Mouse (Mus musculus): ENCODE data around the gene Mrps24. TPM values are rescaled to one million over a fixed set of nuclear protein-coding genes. Genes with fewer than 3 reads are reported as not detected.

Mrps24 gene
- total RNA-seq, 4 experiments from 2014 or later, result 98.9 to 119 (median 108) TPM

- DNase-seq (ENCODE audit: low spot score in 2 of 2), result no peak
Measured at GRCm38 (mm10) chr11:5706874-5707529, 8.5 kb downstream of the Mrps24 start.

DNA sequence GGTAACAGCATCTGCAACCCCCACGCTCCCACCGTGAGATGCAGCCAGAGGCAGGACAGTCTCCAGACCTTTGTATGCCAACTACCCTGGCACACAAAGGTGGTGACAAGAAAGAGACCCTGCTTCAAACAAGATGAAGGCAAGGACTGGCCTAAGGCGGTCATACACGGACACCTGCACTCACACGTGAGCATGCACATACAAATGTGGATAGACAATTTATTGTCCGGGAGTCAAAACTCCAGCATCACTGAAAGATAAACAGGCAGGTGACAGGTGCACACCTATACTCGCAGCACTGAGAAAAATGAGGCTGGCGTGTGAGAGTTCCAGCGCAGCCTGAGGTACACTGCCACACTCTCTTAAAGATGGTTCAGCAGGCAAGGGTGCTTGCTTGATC is 9.5 kb downstream of the Mrps24 start:
- DNase-seq (ENCODE audit: low spot score in 2 of 2), result no peak

DNA sequence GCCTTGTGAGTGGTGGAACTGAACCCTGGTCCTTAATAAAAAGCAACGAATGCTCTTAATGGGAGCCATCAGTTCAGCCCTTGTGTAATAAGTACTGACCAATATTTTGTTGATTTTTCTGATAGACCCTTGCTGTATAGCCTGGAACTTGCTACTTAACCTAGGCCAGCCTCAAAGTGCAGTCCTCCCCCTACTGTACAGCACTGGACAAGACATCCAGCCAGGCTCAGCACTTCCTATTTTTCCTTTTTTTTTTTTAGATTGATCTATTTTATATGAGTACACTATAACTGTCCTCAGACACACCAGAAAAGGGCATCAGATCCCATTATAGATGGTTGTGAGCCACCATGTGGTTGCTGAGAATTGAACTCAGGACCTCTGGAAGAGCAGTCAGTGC is 12.1 kb downstream of the Mrps24 start:
- no peak for DNase-seq (ENCODE audit: low spot score in 2 of 2)

DNA sequence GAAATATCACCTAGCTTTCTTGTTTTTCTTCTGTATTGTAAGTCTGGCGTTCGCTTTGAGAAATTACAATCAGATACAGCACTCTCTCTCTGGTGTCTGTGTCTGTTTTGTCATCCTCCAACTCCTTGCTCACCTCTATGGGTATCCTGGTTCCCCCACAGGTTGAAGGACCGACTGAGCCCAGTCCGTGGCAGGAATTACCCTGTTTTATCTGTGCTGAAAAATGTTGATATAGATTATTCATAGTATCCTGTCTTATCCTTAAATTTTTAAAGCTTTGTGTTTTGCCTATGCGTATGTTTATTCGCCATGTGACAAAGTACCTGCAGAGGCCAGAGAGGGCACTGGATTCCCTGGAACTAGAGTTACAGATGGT is 12.5 kb downstream of the Mrps24 start:
- no peak for DNase-seq (ENCODE audit: low spot score in 2 of 2)

DNA sequence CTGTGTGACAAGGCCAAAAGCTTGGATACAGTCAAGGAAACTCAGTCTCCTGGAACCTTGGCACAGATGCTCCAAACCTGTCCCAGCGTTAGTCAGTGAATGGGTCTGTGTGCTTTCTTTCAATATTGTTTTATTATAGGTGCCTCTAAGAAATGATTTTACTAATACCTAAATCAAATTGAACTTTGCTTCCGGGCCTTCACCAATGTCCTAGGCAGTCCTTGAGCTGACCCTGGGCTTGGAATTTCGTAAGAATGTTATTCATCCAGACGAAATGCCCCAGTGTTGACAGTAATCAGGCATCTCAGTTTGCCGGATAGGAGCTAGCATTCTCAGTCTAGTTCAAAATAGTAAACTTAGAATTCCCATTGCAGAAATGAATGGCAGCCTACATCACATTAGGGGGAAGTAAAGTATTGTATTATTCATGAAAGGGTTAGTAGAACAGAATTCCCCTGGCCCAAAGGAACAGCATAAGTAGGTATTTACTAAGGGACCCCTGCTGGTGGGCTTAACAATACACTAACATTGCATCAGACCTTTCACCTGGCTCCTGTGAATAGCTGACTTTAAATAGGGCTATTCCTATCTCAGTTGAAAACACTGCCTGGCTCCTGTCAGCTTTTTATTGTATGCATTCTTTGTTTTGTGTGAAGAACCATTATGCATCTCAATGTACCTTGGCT is 13.1 kb downstream of the Mrps24 start:
- no peak for DNase-seq (ENCODE audit: low spot score in 2 of 2)

DNA sequence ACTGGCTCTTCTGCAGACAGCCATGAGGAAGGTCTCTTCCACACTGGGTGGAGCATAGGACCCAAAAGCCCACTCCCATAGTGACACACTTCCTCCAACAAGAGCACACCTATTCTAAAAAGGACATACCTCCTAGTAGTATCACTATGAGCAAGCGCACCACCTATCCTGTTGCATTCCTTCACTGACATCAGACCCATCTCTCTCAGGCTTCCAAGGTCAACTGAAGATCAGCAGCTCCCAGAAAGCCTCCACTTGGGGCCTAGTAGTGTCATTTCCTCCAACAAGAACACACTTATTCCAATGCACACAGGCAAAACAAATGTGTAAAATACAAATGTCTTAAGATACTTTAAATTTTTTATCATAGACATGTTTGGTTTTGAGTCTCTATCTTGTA is 13.7 kb downstream of the Mrps24 start:
- no peak for DNase-seq (ENCODE audit: low spot score in 2 of 2)

DNA sequence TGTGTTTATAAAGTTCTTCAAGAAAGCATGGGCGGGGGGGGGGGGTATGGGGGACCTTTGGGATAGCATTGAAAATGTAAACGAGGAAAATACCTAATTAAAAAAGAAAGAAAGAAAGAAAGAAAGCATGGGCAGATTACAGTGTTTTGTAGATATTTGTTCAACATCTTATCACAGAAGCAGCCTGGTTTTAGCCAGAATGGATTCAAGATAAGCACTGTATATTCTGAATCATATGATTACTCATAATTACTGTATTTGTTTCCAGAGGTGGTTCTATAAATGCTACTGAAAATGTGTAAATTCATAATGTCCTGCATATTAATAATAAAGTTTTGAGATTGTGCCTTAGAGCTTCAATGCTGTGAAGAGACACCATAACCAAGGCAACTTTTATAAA is 14.2 kb downstream of the Mrps24 start:
- no peak for DNase-seq (ENCODE audit: low spot score in 2 of 2)

DNA sequence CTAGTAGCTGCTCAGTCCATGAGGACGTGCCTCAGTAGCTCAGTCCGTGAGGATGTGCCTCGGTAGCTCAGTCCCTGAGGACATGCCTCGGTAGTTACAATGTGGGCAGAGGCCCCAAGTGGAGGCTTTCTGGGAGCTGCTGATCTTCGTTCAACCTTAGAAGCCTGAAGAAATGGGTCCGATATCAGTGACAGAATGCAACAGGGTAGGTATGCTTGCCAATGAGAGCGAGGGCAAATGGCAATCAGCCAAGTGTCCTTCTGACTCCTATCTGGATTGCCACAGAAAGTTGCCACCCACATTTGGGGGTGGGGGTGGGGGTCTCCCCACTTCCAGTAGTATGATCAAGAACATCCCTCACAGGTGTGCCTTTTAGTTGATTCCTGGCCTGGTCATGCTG is 14.7 kb downstream of the Mrps24 start:
- no peak for DNase-seq (ENCODE audit: low spot score in 2 of 2)

DNA sequence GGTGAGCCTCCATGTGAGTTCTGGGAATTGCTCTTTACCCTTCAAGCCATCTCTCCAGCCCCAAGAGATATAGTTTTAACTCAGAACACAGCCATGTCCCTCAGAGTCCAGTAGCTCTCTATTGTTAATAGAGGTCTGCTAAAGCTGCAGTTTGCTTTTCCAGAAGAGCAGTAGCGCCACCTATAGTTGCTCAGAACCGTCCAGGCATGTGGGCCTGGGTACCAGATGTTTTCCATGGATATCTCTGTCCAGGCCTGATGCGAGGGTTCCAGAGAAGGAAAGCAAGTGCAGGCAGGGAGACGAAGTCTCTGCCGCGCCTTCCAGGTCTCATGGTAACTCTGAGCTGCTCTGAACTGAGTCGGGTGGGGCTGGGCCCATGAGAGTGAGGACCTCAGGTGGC is 23.7 kb downstream of the Mrps24 start:
- DNase-seq (ENCODE audit: low spot score in 2 of 2), result no peak

GRCm38 (mm10) chr11:5684283-5684682 is 31.2 kb downstream of the Mrps24 start:
- no peak for DNase-seq (ENCODE audit: low spot score in 2 of 2)

GRCm38 (mm10) chr11:5682541-5682940 is 32.9 kb downstream of the Mrps24 start:
- no peak for DNase-seq (ENCODE audit: low spot score in 2 of 2)

Other genes starting within 250 kb of the Mrps24 start
- gene Xbp1, start 195.0 kb downstream of the Mrps24 start, total RNA-seq (2022), result 100 to 1,000 TPM in 1 of 4 experiments, 10 to 100 TPM in 3; 57.4 to 110 (median 72.7) TPM
- gene Ccdc117, start 173.5 kb downstream of the Mrps24 start, total RNA-seq (2022), result 10 to 100 TPM; 19.2 to 27.7 (median 24.0) TPM
- gene Ankrd36, start 146.0 kb downstream of the Mrps24 start, total RNA-seq (2022), result not detected
- 10 to 100 TPM; 46.2 to 52.2 (median 48.2) TPM for gene Urgcp, start 46.7 kb upstream of the Mrps24 start, total RNA-seq (2022)
- gene Dbnl, start 72.8 kb upstream of the Mrps24 start, total RNA-seq (2022), result 10 to 100 TPM; 10.3 to 13.1 (median 12.2) TPM
- gene Pgam2, start 88.1 kb upstream of the Mrps24 start, total RNA-seq (2022), result 1,000 to 10,000 TPM; 2,240 to 2,793 (median 2,573) TPM
- 1 to 10 TPM; 1.6 to 2.5 (median 2.0) TPM for gene Polm, start 122.3 kb upstream of the Mrps24 start, total RNA-seq (2022)
- 10 to 100 TPM; 50.7 to 96.4 (median 75.2) TPM for gene Aebp1, start 146.3 kb upstream of the Mrps24 start, total RNA-seq (2022)
- gene Pold2, start 162.6 kb upstream of the Mrps24 start, total RNA-seq (2022), result 10 to 100 TPM; 44.6 to 47.3 (median 47.0) TPM
- not detected for gene Myl7, start 183.1 kb upstream of the Mrps24 start, total RNA-seq (2022)
- gene Gck, start 234.4 kb upstream of the Mrps24 start, total RNA-seq (2022), result 1 to 10 TPM; 1.5 to 5.7 (median 3.0) TPM
- 10 to 100 TPM; 40.4 to 47.2 (median 42.3) TPM for gene Ykt6, start 240.0 kb upstream of the Mrps24 start, total RNA-seq (2022)